Mouse (Mus musculus) layer of hippocampus, adult 9-11 months (tissue): ENCODE results near the gene Cdc42ep1.

Source experiments
- DNase-seq: peaks from one replicate; pipeline ENCODE4 v3.0.0; 2022

Cdc42ep1 gene

GRCm38 (mm10) chr15:78842371-78843163, at the start of gene Cdc42ep1:
Gene Cdc42ep1, plus strand, starts transcription at chr15:78842624.
- DNase-seq, result peak; percentile 42

GRCm38 (mm10) chr15:78796196-78797059, 46.0 kb upstream of the Cdc42ep1 start:
- DNase-seq, result no peak

- no peak for DNase-seq
Measured at GRCm38 (mm10) chr15:78797060-78797329, 45.4 kb upstream of the Cdc42ep1 start.

- peak; percentile 49 for DNase-seq
Measured at GRCm38 (mm10) chr15:78799029-78799428, 43.4 kb upstream of the Cdc42ep1 start.

GRCm38 (mm10) chr15:78801571-78801970, 40.9 kb upstream of the Cdc42ep1 start:
- DNase-seq, result no peak

- DNase-seq, result no peak
Measured at GRCm38 (mm10) chr15:78801971-78802741, 40.3 kb upstream of the Cdc42ep1 start.

- DNase-seq, result no peak
Measured at GRCm38 (mm10) chr15:78802776-78803391, 39.5 kb upstream of the Cdc42ep1 start, which contains the start of gene Card10. Gene Card10, minus strand, starts transcription at chr15:78803042.

- DNase-seq, result no peak
Measured at GRCm38 (mm10) chr15:78803499-78803900, 38.9 kb upstream of the Cdc42ep1 start.

GRCm38 (mm10) chr15:78804326-78804725, 38.1 kb upstream of the Cdc42ep1 start:
- DNase-seq, result no peak

GRCm38 (mm10) chr15:78805351-78805750, 37.1 kb upstream of the Cdc42ep1 start:
- no peak for DNase-seq

- DNase-seq, result no peak
Measured at GRCm38 (mm10) chr15:78806614-78807013, 35.8 kb upstream of the Cdc42ep1 start.

- DNase-seq, result no peak
Measured at GRCm38 (mm10) chr15:78807141-78807540, 35.3 kb upstream of the Cdc42ep1 start.

- DNase-seq, result no peak
Measured at GRCm38 (mm10) chr15:78808980-78809379, 33.4 kb upstream of the Cdc42ep1 start.

- no peak for DNase-seq
Measured at GRCm38 (mm10) chr15:78809739-78810138, 32.7 kb upstream of the Cdc42ep1 start.

GRCm38 (mm10) chr15:78810146-78810545, 32.3 kb upstream of the Cdc42ep1 start:
- DNase-seq, result no peak

GRCm38 (mm10) chr15:78813603-78814002, 28.8 kb upstream of the Cdc42ep1 start:
- no peak for DNase-seq

- no peak for DNase-seq
Measured at GRCm38 (mm10) chr15:78815314-78816073, 26.9 kb upstream of the Cdc42ep1 start.

GRCm38 (mm10) chr15:78816074-78816391, 26.4 kb upstream of the Cdc42ep1 start:
- DNase-seq, result no peak

GRCm38 (mm10) chr15:78826213-78827204, 15.9 kb upstream of the Cdc42ep1 start:
- peak; percentile 62 for DNase-seq

GRCm38 (mm10) chr15:78828315-78828714, 14.1 kb upstream of the Cdc42ep1 start:
- DNase-seq, result no peak

- DNase-seq, result no peak
Measured at GRCm38 (mm10) chr15:78829636-78830035, 12.8 kb upstream of the Cdc42ep1 start.
